Mouse (Mus musculus) megakaryocyte, embryonic 14.5 days (primary cell): ENCODE measurements at regions not wholly inside any gene's neighbourhood (a gene's known extent, or its start where the extent isn't known, plus 50 kb on each side); places are given as distances from the start of the nearest gene placed in this dataset.

Source experiments
- FLI1 ChIP-seq: IDR thresholded peaks from 2 replicates; pipeline ENCODE4 v1.6.1; 2012; ENCODE audit warnings: low read length, inconsistent platforms, mixed read lengths
- GATA1 ChIP-seq: IDR thresholded peaks from 3 replicates; pipeline ENCODE4 v1.6.1; 2012; ENCODE audit warnings: mixed read lengths, low read length, inconsistent platforms, borderline replicate concordance

- TF ChIP-seq GATA1 (no peak), FLI1 (no peak)
These were observed 370.5 kb upstream of the Npvf start for GRCm38 (mm10) chr6:51024756-51025155.
